Mouse (Mus musculus): ENCODE measurements around the gene Clip2. TPM values are rescaled to one million over a fixed set of nuclear protein-coding genes. Genes with fewer than 3 reads are reported as not detected.

Gene Clip2
- total RNA-seq (2021), result 100 to 1,000 TPM; 111 TPM

DNA sequence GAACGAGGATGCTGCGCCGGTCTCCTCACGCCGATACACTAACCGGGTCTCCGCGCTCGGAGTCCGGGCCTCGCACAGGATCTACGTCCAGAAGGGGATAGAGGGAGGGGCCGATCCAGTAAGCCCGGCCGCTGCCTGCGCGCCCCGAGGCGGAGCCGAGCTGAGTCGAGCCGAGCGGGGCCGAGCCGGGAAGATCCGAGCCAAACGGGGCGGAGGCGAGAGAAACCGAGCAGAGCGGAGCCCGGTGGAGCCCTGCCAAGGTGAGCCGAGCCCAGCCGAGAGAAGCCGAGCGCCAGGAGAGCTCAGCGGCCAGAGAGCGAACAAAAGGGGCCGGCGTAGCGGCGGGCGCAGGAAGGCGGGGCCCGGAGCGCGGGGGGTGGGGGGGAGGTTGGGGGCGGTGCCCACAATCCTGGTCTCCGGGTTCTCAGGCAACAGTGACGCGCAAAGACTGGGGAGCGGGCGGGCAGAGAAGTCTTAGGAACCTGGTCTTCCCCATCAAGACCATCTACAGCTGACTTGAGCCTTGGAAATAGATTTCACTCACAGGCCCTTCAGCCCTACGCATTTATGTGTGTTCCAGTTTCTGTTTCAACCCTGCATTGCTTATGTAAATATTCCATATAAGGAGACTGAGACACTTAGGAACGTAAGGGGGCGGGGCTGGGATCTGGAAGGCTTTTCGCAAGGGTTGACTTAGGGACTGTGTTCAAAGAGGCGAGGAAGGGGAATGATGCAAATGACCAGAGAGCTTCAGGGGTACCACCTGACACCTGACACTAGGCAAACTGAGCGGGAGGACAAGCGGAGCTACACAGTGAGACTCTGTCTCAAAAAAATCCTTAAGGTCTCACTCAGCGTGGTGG lies at the start of gene Clip2:
Clip2 (minus strand) TSS at position 325 of the 863 bp plus-strand sequence.
- DNase-seq (ENCODE audit: low spot score in 2 of 2), result peak; percentile 98 to 99
- intact Hi-C loops (cut with DNase I), result loop anchor here (2.0 kb wide), 1 partner anchor 16 kb away; no protein-coding TSS in a partner anchor

DNA sequence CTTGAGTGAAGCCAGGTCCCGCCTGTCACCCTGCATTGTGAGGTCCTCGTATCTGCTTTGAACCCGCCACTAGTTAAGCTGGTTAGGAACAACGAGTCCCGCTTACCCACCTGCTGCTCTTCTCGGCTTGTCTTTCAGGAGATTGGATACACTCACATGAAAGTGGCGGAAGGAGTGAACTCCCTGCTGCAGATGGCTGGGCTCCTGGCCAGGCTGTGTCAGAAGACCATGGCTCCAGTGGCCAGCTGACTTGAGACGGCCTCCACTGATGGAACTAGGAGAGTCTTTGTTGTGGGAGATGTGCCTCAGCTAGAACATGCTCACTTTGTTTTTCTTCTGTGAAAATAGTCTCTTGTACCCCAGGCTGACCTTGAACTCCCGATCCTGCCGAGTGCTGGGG lies 45.5 kb upstream of the Clip2 start:
- DNase-seq (ENCODE audit: low spot score in 2 of 2), result no peak
- intact Hi-C loops (cut with DNase I), result loop anchor here (2.0 to 10.0 kb wide), 2 partner anchors 15 to 223 kb away; no protein-coding TSS in a partner anchor

- intact Hi-C loops (cut with DNase I), result loop anchor here (10.0 kb wide), 1 partner anchor 218 kb away; no protein-coding TSS in a partner anchor
- DNase-seq (ENCODE audit: low spot score in 2 of 2), result no peak
These were observed 40.9 kb upstream of the Clip2 start for GRCm38 (mm10) chr5:134593093-134593492.

- no peak for DNase-seq (ENCODE audit: low spot score in 2 of 2)
- intact Hi-C loops (cut with DNase I), result loop anchor here (10.0 kb wide), 1 partner anchor 217 kb away; no protein-coding TSS in a partner anchor
These were observed 39.9 kb upstream of the Clip2 start for GRCm38 (mm10) chr5:134592026-134592581.

- intact Hi-C loops (cut with DNase I), result loop anchor here (10.0 kb wide), 1 partner anchor 215 kb away; no protein-coding TSS in a partner anchor
- no peak for DNase-seq (ENCODE audit: low spot score in 2 of 2)
These were observed 37.7 kb upstream of the Clip2 start for GRCm38 (mm10) chr5:134589900-134590299.

DNA sequence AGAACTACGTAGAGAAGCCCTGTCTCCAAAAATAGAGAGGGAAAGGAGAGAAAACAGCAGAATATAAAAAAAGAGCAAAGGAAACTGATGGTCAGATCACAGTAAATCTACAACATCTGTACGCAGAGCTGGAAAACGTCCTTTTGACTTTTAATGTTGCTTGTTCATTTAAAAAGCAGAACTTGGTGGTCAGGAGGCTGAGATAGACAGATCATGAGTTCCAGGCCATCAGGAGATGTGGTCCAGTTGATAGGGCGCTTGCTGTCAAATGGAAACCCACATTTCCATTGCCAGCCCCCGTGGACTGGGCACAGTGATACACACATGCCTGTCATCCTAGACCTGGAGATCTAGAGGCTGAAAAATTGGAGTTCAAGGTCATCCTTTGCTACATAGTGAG lies 32.6 kb upstream of the Clip2 start:
- intact Hi-C loops (cut with DNase I), result no loop called here
- no peak for DNase-seq (ENCODE audit: low spot score in 2 of 2)

DNA sequence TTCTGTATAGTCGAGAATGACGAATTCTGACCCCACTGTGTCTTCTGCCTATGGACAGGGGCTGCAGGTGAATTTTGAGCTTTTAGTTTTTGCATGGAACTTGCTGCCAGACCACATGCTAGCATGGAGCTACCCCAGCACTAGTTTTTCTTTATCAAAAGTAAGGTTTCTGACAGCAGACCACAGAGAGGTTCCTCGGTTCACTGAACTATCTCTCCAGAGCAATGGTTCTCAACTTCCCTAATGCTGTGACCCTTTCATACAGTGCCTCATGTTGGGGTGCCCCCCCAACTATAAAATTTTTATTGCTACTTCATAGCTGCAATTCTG lies 31.6 kb upstream of the Clip2 start:
- intact Hi-C loops (cut with DNase I), result loop anchor here (2.0 kb wide), 1 partner anchor 89 kb away; no protein-coding TSS in a partner anchor
- no peak for DNase-seq (ENCODE audit: low spot score in 2 of 2)

GRCm38 (mm10) chr5:134583006-134583883 lies 31.0 kb upstream of the Clip2 start:
- no peak for DNase-seq (ENCODE audit: low spot score in 2 of 2)
- intact Hi-C loops (cut with DNase I), result loop anchor here (2.0 kb wide), 1 partner anchor 88 kb away; no protein-coding TSS in a partner anchor

- DNase-seq (ENCODE audit: low spot score in 2 of 2), result peak; percentile 94 to 97
- intact Hi-C loops (cut with DNase I), result loop anchor here (2.0 kb wide), 1 partner anchor 88 kb away; no protein-coding TSS in a partner anchor
These were observed 30.1 kb upstream of the Clip2 start for GRCm38 (mm10) chr5:134582221-134582907.

- no peak for DNase-seq (ENCODE audit: low spot score in 2 of 2)
- intact Hi-C loops (cut with DNase I), result no loop called here
These were observed 28.9 kb upstream of the Clip2 start, which contains the start of gene Rfc2 for GRCm38 (mm10) chr5:134581146-134581545. Rfc2 (plus strand) TSS chr5:134581366.

DNA sequence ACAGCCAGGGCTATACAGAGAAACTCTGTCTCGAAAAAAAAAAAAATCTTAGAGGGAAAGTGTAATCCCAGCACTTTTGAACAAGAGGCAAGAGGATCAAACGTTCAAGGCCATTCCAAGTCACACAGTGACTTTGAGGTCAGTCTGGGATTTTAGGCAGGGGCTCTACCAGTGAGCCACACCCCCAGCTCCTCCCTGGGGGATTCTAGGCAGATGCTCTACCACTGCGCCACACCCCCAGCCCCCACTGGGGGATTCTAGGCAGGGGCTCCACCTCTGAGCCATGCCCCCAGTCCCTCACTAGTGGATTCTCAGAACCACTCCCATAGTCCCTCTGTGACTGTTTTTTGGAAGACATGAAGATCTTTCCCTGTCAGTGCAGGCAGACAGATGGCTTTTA lies 26.9 kb upstream of the Clip2 start:
- intact Hi-C loops (cut with DNase I), result no loop called here
- no peak for DNase-seq (ENCODE audit: low spot score in 2 of 2)

- no peak for DNase-seq (ENCODE audit: low spot score in 2 of 2)
- intact Hi-C loops (cut with DNase I), result no loop called here
These were observed 25.3 kb upstream of the Clip2 start for GRCm38 (mm10) chr5:134577534-134577933.

- DNase-seq (ENCODE audit: low spot score in 2 of 2), result no peak
- intact Hi-C loops (cut with DNase I), result no loop called here
These were observed 24.4 kb upstream of the Clip2 start for GRCm38 (mm10) chr5:134576517-134577220.

- intact Hi-C loops (cut with DNase I), result no loop called here
- no peak for DNase-seq (ENCODE audit: low spot score in 2 of 2)
These were observed 23.6 kb upstream of the Clip2 start for GRCm38 (mm10) chr5:134575833-134576232.

GRCm38 (mm10) chr5:134572508-134573214 lies 20.4 kb upstream of the Clip2 start:
- intact Hi-C loops (cut with DNase I), result no loop called here
- no peak for DNase-seq (ENCODE audit: low spot score in 2 of 2)

DNA sequence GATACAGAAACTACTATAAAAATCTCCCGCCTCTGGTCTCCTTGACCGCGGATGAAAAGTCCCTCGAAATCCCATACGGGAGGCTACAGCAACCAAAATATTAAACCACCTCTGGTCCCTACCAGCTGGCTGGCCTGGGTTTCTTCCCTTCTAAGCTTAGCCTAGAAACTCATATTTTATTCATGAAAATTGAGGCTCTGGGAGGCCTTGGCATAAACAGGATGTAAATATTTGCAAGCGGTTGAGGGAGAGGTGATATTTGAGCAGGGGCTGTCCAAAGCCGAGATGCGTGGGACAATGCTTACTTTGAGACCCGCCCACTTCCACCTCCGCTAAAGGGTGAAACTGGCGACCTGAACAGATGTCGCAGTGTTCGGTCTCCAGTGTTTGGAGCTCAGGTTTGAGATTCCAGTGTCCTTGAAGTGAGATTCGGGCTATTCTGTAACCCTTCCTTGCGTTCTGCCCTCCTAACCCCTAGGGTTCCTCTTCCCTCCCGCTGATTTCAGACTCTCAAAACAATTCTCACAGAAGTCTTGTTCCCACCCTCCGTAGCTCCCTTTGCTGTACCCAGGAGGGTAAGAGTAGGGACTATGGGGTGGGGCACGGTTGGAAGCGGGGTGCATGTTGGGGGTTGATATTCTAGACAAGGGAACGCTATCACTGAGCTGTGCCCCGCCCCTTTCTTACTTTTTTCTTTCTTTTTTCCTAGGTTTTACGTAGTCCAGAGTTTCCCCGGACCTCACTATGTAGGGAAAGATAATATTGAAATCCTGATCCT lies 19.7 kb upstream of the Clip2 start:
- DNase-seq (ENCODE audit: low spot score in 2 of 2), result peak; percentile 25 to 44
- intact Hi-C loops (cut with DNase I), result no loop called here

GRCm38 (mm10) chr5:134568964-134569491 lies 16.8 kb upstream of the Clip2 start:
- intact Hi-C loops (cut with DNase I), result loop anchor here (2.0 kb wide), 1 partner anchor 16 kb away; the partner anchor contains the start of gene Clip2

More at GRCm38 (mm10) chr5:134568964-134569491, 16.8 kb upstream of the Clip2 start:
- no peak for DNase-seq (ENCODE audit: low spot score in 2 of 2)

Measured in left cerebral cortex, postnatal 36 days (tissue).